Mouse (Mus musculus) cerebellum, adult 9-11 months (tissue): ENCODE results near the gene Stk38l.
"Not testable (repeated sequence)": the region's sequence is repeated elsewhere in the genome, so short reads cannot be mapped to it uniquely, and the experiment has no call there.

ENCODE experiments used
- DNase-seq: peaks from one replicate; pipeline ENCODE4 v3.0.0; 2022

The Stk38l gene

DNA sequence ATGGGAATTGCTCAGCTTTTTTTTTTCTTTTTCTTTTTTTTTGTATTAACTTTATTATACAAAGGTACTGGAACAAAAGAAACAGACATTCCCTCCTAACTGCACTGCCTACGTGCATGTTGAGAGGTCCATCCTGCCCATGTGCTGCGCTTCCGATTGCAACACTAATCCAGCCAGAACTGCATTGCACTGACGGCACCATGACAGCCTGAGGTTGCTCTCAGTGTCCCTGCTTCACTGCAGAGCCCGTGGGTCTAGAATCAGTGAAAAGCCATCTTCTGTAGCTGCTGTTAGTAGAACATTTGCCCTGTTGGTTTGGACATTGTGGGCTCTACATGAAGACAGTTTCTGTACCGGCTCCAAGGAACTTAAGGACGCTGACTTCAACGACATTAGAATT lies 51.1 kb downstream of the Stk38l start:
- DNase-seq = not testable (repeated sequence)

DNA sequence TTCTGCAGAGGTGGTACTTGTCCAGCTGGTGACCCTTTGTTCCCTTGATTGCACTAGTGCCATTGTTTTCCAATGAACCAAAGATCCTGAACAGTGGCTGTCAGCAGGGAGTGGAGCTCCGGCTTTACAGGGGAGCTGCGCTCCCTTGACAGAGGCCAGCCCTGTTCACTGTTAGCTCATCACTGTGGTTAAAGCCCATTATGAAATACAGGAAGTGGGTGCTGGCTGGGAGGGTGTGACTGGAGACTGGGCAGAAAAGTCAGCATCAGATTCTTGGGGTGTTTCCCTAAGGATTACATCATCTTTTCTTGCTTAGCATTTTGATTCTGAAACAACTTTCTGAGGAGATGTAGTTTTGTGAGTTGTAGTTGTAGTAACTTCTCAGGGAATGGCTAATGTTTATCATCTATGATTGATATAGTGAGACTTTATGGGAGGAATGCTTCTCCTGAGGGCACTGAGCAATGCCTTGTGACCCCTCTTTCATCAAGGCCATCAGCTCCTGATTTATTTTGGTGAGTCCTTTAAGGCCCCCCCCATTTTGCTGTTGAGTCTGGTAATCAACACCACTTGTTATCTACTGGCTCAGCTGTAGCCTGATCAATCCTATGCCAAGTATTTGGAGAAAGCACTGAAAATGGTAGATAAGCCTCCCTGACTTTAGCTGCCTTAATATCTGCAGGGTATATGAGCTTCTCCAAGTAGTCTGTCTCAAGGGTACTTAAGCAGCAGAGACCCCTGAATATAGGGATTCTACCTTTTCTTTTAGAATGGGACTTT lies 52.0 kb downstream of the Stk38l start:
- no peak for DNase-seq

DNA sequence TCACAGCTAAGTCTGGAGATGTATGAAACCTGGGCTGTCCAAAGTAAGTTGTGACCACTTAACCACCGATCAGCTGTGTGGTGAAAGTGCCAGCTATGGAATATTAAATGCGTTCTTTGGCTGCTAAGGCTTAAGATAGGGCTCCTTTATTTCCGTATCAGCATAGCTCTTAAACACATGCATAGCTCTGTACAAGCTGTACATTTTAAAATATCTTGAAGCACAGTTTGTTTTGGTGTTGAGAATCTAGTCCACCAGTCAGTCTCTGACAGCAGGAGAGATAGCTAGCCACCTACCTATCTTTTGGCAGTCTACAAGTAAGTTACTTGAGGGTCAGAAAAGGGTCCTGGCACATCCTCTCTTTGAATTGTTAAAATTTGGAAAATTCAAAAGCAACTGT lies 53.3 kb downstream of the Stk38l start:
- no peak for DNase-seq

DNA sequence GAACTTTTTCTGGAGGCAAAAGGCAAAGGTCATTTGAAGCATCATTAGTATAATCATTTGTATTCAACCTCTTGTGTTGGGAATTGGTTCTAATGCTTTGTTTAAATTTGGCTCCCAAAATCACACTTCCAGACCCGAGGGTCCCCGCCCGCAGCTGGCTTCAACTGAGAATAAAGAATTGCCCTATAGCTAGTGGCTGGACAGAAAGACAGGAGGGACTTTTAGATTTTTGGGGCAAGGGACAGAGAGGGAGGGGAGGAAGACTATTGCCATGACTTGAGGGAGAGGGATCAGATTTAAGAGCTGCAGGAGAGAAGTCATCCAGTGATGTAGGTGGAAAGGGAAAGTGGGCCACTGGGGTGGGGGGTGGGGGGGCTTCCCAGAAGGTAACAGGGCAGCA lies 56.8 kb downstream of the Stk38l start:
- DNase-seq = no peak

DNA sequence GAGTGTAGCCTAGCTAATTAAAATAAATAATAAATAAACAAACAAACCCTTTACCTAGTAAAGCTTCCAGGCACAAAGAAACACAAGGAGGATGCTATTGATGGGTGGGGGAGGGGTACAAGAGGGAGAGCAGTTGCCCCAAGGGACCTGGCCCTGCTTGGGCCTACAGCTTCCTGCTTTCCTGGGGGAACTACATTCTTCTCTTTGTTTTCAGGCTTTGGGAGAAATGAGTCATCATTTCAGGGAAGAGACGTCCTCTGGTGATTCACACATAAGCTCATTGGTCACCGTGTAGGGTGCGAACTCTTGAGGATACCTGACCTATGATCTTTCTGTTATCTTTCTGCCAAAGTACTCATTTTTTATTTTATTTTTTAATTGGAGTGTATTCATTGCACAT lies 68.7 kb downstream of the Stk38l start:
- DNase-seq = no peak

DNA sequence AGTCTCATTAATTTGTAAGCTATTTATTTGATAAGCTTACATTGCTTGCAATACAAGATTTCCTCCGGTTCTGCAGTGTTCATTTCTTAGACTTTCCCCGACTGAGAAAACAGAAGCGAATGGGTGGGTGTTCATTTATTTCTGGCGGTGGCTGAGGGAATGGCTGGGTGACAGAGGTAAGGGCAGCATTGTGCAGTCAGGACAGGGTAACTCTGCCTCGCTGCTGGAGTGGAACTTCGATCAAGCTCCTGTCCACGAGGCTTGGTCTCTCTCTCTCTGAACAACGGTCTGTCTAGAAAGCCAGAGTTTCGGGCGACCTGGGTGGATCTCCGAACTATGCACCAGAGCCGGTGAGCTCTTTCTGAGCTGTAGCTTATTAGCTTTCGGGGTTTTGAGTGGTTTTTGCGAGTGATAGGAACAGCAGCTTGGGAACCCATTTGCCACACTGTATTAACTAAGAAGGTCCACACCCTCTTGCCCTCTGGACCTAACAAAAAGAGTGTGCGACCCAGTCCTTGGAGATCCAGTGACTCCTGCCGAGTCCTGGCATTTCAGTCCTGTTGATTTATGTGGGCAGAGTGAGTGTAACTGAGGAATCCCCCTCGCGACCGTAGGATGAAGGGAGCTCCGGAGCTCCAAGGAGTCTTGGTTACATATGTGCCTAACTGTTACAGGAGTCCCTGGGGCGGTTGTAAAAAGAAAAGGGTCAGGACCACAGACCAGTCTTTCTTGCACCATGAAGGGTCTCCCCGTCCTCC lies 70.5 kb downstream of the Stk38l start:
- DNase-seq = no peak

DNA sequence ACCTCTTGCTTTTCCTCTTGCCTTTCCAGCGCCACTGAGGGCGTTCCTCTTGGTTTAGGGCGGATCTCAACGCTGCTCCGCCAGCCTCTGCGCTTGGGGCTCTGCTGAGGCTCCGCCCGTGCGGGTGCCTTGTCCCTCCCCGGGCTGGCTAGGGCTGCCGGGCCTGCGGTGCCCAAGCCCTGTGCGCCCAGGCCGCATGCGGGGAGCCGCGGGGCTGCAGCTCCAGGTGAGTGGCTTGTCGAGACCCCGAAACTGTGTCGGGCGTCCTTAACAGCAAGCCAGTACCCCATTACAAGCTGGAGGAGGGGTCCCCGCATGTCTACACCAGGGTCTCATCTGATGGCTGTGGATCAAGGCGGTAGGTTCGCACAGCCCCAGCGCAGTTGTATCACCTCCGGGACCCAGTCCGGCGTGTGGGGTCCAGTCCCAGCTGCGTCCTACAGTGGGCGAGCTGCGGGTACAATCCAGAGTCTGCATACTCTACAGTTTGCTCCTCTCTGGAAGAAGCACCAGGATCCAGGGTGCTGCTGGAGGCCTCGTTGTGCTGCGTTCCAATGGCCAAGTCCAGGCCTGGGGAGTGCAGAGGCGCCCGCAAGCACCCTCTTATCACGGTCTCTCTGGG lies 71.2 kb downstream of the Stk38l start, which contains the start of gene Arntl2:
Arntl2 (plus strand) TSS at position 132 of the 622 bp plus-strand sequence.
- peak; percentile 43 for DNase-seq

DNA sequence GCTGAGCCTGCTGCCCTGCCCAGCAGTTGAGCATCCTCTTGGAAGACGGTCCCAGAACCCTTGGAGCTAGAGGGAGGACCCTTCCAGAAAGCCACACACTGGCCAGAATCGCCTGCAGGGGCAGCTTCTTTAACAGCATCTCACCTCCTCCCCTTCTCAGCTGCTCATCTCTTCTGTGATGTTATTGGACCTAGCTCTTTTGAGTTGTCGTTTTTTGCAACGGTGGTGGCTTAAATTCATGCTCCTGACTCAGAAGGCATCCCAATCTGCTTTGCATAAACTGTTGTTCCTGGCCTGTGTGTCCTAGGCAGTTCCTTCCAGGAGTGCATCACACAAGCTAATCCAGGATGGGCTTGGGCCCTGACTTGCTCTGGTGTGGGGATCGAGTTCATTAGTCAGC lies 72.7 kb downstream of the Stk38l start:
- DNase-seq = no peak

DNA sequence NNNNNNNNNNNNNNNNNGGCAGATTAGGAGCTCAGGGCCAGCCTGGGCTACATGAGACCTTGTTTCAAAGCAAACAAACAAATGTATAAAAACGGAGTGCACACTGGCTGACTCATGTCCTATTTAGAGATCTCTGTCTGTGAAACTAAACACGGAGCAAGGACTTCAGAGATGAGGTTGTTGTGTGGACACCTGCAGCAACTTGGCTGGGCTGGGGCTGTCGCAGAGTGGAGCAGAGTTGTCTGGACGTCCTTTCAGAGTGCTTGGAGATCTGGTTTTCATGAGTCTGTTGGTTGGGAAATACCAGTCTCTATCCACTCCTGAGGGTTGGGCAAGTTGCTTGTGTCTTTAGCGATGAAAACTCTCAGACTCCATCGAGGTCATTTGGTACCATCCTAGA lies 85.2 kb downstream of the Stk38l start:
- no peak for DNase-seq

DNA sequence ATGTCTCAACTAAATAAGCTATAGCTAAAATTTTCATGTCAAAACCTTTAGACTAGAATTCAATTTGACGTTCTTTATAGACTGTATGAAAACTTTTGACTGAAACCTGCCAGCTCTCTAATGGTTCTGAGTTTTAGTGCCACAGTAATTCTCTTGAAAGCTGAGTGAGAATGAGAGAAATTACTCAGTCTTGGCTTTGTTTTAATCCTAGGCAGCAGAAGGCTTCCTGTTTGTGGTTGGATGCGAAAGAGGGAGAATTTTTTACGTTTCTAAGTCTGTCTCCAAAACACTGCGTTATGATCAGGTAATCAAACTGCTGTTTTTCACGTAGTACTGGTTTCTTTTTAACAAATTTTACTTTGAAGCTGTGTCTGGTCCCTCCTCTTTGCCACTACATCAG lies 88.2 kb downstream of the Stk38l start:
- no peak for DNase-seq

DNA sequence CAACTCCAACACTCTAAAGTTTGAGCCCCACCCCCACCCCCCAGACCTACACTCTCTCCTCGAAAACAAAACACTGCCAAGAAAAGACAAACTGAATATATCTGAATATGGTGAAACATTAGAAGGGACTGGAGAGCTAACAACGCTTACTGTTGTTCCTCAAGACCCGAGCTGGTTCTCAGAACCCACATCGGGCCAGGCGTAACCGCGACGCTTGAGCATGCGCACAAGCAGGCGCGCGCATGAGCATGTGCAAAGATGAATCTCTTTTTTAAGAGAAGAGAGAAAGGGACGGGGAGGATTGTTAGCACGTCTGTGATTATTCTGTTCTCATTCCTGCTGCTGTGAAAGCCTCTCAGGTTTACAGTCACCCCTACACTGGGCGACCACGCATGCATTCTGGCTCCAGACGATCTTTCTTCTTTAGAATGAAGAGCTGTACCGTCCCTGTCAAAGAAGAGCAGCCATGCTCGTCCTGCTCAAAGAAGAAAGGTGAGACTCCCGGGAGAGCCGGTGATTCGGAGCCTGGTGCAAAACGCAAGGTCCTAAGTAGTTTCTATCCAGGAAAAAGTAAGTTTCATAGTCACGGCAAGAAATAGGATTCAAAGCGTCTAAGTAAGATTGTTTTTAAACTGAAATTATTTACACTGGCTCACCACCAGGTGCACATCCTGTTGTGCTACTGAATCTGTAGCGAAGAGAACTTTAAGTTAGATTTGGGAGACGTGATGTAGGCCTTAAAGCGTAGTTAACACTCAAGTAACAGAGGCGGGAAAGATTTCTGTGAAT lies 95.6 kb downstream of the Stk38l start:
- DNase-seq = no peak

DNA sequence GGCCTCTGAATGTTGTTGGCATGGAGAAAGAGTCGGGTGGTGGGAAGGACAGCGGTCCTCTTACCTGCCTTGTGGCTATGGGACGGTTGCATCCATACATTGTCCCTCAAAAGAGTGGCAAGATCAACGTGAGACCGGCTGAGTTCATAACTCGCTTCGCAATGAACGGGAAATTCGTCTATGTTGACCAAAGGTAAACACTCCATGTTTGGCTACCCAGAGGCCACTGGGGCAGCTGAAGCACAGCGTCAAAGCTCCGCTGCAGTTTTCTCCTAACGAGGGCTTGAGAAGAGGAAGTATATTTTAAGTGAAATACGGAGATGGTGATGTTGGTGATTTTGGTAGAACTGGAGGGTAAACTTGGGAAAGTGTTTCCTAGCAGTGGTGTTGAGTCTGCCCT lies 97.2 kb downstream of the Stk38l start:
- no peak for DNase-seq

DNA sequence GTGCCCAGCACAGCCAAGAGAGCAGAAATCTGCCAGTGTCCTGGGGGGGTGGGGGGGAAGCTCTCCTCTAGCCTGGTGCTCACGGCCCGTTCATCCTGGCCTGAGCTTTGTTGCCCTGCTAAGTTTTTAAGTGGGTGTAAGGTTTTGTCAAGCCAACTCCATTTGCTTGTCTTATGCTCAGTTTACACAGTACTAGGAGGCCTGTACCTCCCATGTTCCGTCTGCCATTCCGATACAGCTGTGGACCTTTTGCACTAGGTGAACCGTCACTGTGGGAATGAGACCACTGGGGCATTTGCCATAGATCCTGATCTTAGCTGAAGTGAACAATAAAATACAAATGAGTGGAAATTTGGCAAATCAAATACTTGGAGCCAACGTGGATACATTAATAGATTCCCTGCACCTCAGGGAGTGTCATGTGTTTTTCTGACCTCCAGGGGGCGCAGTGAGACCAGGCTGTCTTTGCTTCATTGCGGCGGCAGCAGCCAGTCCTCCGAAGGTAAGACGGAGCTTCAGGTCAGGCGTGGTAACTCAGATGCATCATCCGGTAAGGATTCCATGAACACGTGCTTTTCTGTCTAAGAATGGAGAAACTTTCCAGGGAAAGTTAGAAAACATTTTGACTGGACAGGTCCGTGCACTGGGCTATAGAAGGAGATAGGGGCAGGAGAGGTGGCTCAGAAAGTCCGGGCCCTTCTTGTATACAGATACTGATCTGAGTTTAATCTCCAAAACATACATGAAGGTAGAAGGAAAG lies 100.1 kb downstream of the Stk38l start:
- peak; percentile 20 for DNase-seq

DNA sequence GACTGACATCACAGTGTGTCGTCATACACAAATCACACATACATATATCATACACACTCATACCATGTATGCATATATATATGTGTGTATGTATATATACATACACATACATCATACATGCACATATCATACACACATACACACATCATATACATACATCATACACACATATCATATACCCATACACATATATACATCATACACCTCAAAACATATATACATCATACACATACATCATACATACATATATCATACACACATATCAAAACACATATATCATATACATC lies 100.6 kb downstream of the Stk38l start:
- no peak for DNase-seq
